Mouse (Mus musculus) E14TG2a.4 (cell line): ENCODE results near the gene Myo18b.

Source experiments
- CTCF ChIP-seq: conservative IDR thresholded peaks from 2 replicates; pipeline ENCODE4 v1.5.1; 2014; ENCODE audit warnings: low read length
- POU5F1 ChIP-seq: IDR thresholded peaks from 2 replicates; pipeline ENCODE4 v1.6.1; 2014; ENCODE audit warnings: low read length, borderline replicate concordance

DNA sequence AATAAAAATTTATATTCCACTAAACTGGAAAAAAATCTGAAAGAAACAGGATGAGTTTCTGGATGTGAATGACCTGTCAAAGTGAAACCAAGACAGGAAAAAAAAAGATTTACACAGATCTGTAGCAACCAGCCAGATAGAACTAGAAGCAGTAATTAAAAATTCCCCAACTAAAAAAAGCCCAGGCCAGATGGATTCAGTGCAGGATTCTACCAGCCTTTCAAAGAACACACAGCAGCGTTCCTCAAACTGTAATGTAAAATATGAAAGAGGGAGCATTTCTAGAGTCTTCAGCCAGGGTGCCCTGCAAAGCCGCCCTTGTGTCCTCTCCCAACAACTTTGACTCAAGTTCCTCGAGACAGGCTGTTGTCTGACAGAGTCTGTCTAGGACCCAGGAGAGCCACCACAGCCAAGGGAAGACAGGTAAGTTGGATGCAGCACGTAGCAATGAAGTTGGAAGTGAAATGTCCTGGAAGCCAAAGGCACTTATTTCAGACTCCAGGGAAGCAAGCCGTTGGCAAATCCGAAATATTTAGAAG is 246.9 kb downstream of the Myo18b start:
- no peak for TF ChIP-seq CTCF
- TF ChIP-seq POU5F1: no peak
